Mouse (Mus musculus) adrenal gland, postnatal 4 days (tissue): ENCODE data around the gene Gm49369. TPM values are rescaled to one million over a fixed set of nuclear protein-coding genes. Genes with fewer than 3 reads are reported as not detected.
"Not testable (repeated sequence)": the region's sequence is repeated elsewhere in the genome, so short reads cannot be mapped to it uniquely, and the experiment has no call there.

Source experiments
- DNase-seq, 2 experiments: peaks; one replicate each; pipeline ENCODE4 v3.0.0; 2021 to 2022; ENCODE audit warnings: low spot score in 2 of 2, mixed read lengths in 2 of 2
- total RNA-seq, 2 experiments: library from RNA; stranded (reverse); gene quantifications; 2 replicates each; pipeline ENCODE4 v1.2.3; 2021

The Gm49369 gene
- total RNA-seq, 2 experiments from 2014 or later, result 0.48 to 4.3 TPM

GRCm38 (mm10) chr7:142371768-142372661, 10.5 kb downstream of the Gm49369 start:
- DNase-seq, result no peak

GRCm38 (mm10) chr7:142371398-142371767, 11.1 kb downstream of the Gm49369 start:
- no peak for DNase-seq

- no peak for DNase-seq
Observed at GRCm38 (mm10) chr7:142370937-142371336, 11.5 kb downstream of the Gm49369 start.

- no peak for DNase-seq
Observed at GRCm38 (mm10) chr7:142369820-142370219, 12.6 kb downstream of the Gm49369 start.

GRCm38 (mm10) chr7:142368856-142369255, 13.6 kb downstream of the Gm49369 start:
- DNase-seq, result no peak

- DNase-seq, result no peak
Observed at GRCm38 (mm10) chr7:142363107-142363506, 19.4 kb downstream of the Gm49369 start.

- DNase-seq, result no peak
Observed at GRCm38 (mm10) chr7:142360743-142361142, 21.7 kb downstream of the Gm49369 start.

GRCm38 (mm10) chr7:142359129-142359528, 23.3 kb downstream of the Gm49369 start:
- no peak for DNase-seq

- DNase-seq, result no peak
Observed at GRCm38 (mm10) chr7:142357566-142357965, 24.9 kb downstream of the Gm49369 start.

- no peak for DNase-seq
Observed at GRCm38 (mm10) chr7:142354661-142355233, 27.7 kb downstream of the Gm49369 start.

GRCm38 (mm10) chr7:142353854-142354253, 28.6 kb downstream of the Gm49369 start:
- DNase-seq, result no peak

- DNase-seq, result no peak
Observed at GRCm38 (mm10) chr7:142351569-142351968, 30.9 kb downstream of the Gm49369 start.

GRCm38 (mm10) chr7:142349308-142349961, 33.0 kb downstream of the Gm49369 start:
- no peak for DNase-seq

GRCm38 (mm10) chr7:142347542-142347941, 34.9 kb downstream of the Gm49369 start:
- no peak for DNase-seq

GRCm38 (mm10) chr7:142342247-142342640, 40.2 kb downstream of the Gm49369 start:
- no peak for DNase-seq

- no peak for DNase-seq
Observed at GRCm38 (mm10) chr7:142341564-142342246, 40.8 kb downstream of the Gm49369 start.

- no peak for DNase-seq
Observed at GRCm38 (mm10) chr7:142340269-142340970, 42.0 kb downstream of the Gm49369 start.

GRCm38 (mm10) chr7:142335151-142335550, 47.3 kb downstream of the Gm49369 start:
- DNase-seq, result no peak

- peak; percentile 78 to 85 for DNase-seq
Observed at GRCm38 (mm10) chr7:142334246-142334645, 48.2 kb downstream of the Gm49369 start.

GRCm38 (mm10) chr7:142332741-142333140, 49.7 kb downstream of the Gm49369 start:
- not testable (repeated sequence) for DNase-seq

GRCm38 (mm10) chr7:142331281-142331680, 51.2 kb downstream of the Gm49369 start:
- no peak for DNase-seq
